Mouse (Mus musculus) spleen, postnatal 14 days (tissue): ENCODE results near the gene Slco2a1.

Experiments used
- DNase-seq, 2 experiments: peaks; one replicate each; pipeline ENCODE4 v3.0.0; 2021 to 2022; ENCODE audit warnings: low spot score in 2 of 2

The Slco2a1 gene

DNA sequence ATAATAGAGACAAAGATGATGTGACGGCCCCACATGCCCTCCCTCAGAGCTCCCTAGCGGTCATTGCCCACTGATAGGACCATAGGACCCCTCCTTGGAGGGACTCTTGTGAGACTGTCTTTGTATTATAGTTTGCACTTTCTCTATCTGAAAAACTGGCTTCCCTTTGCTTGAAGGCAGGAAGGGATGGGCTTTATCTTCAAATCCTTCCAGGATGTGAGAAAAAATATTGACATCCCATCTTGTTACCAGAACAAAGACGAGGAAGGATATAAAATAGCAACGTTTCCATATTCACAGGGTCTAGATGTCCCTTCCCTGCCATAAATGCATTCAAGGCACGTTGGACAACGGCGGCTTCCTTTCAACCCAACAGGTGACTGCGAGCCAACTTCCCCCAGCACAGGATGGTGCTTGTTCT, 48.5 kb downstream of the Slco2a1 start:
- DNase-seq, result no peak

GRCm38 (mm10) chr9:103038266-103038665, 49.8 kb downstream of the Slco2a1 start:
- no peak for DNase-seq

DNA sequence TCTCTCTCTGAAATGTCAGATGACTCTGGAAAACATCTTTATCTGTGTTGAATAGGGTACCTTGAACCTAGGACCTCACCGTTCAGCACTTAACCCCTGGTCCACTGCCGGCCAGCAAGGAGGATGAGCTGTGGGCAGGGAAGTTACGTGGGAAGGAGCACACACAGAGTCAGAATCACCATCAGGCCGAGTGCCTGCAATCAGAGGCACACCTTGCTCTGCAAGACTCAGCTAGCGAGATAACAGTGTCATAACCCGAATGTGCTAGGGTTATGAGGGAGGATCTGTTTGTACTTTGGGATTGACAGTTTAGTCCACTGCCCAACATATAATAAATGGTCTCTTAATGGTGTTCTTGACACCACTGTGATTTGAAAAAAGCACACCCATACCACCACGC, 50.2 kb downstream of the Slco2a1 start:
- DNase-seq, result no peak

- no peak for DNase-seq
These were observed 52.1 kb downstream of the Slco2a1 start for GRCm38 (mm10) chr9:103040581-103040980.

DNA sequence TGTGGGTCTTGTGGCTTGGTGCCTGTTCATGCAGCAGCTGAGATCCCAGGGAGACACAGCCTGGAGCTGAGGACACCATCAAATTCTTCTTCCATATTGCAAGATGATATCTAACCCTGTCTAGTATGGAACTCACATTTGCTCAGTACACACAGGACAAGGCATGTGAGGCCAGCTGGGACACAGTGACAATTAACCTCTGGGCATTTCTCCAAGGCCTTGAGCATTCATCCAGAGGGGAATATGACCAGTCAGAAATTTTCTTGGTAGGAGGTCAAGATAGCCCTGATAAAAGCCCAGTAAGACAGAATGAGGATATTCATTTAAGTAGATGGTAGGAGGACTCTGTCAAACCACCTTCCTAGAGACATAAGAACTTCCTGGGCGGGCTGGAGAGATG, 56.9 kb downstream of the Slco2a1 start:
- no peak for DNase-seq

DNA sequence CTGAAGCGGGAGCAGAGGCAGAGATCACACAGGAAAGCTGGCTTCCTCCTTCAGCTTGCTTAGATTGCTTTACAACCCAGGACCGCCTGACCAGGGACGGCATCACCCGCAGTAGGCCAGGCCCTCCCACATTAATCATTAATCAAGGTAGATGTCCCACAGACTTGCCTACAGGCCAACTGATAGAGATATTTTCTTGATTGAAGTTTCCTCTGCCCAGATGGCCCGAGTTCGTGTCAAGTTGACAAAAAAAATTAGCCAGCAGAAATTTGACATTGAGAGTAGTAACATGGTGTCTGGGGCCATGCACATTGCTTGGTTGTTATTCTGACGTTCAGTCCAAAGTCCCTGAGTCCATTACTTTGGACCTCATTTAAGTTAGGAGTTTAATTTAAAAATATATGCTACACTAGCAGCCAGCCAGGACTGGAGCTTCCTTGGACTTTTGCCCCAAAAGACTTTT, 60.6 kb downstream of the Slco2a1 start:
- no peak for DNase-seq

DNA sequence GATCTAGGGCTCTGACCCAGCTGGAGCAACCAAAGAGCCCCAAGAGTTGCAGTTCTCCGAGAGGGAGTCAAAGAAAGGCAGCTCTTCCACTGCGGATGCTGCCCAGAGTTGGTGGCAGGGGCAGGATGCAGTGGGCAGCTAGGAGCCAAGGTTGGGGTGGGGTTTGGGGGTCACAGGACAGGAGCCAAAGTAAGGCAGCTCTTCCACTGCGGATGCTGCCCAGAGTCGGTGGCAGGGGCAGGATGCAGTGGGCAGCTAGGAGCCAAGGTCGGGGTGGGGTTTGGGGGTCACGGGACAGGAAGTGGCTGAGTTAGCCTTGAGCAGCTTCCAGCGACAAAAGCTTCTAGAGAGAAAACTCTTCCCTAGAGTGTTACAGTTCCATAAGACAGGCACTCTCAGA, 65.3 kb downstream of the Slco2a1 start:
- no peak for DNase-seq

GRCm38 (mm10) chr9:103055061-103055460, 66.5 kb downstream of the Slco2a1 start:
- no peak for DNase-seq

- DNase-seq, result no peak
These were observed 67.7 kb downstream of the Slco2a1 start for GRCm38 (mm10) chr9:103056164-103056563.

DNA sequence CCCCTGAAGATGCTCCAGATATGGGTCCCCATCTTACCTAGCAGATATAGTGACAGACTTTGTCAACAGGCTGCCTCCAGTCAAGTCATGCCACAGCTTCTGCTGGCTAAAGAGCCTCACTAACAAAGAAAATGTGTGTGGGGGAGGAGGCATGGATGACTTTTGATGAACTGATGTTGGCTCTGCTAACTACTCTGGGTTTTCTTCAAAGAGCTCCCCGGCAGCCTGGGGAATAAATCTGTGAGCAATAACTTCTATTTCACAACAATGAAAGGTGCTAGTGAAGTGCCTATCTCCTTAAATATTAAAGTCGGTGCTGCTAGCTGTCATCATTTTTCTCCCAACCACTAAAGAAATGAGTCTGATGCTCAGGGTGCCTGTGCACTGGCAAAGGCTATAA, 72.0 kb downstream of the Slco2a1 start:
- no peak for DNase-seq

- DNase-seq, result no peak
These were observed 73.0 kb downstream of the Slco2a1 start for GRCm38 (mm10) chr9:103061471-103062053.

DNA sequence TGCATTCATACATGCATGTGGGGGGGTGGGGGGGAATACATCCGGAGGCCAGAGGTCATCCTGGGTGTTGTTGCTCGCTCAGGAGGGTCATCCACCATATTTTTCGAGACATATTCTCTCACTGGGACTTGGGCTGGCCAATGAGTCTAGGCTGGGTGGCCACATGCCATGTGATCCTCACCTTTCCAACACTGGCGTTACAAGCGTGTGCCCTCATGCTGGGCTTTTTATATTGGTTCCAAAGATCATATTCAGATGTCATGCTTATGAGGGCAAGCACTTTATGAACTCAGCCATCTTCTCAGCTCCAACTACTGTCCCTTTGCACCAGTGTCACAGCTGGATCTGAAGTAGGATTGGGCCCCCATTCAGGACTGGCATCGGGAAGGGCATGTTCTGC, 75.1 kb downstream of the Slco2a1 start:
- no peak for DNase-seq

GRCm38 (mm10) chr9:103066845-103067244, 78.3 kb downstream of the Slco2a1 start:
- DNase-seq, result no peak

GRCm38 (mm10) chr9:103067651-103068050, 79.1 kb downstream of the Slco2a1 start:
- no peak for DNase-seq

DNA sequence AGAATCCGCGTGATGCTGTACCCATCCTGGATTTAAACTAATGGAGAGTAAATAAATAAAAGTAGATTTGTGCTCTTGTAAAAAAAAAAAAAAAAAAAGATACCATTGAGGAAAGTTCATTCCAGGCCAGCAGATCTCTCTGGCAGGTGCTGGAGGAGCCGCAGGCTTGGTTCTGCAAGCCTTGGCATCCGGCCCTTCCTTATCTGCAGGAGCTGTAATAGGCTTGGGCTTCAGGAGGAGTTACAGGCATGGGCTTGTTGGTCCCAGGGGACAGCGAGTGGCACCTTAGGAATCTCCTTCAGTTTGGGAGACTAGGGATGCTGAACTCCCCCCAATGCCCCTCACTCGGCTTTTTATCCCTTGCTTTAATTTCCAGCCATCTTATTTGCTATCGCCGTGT, 80.3 kb downstream of the Slco2a1 start:
- DNase-seq, result no peak

DNA sequence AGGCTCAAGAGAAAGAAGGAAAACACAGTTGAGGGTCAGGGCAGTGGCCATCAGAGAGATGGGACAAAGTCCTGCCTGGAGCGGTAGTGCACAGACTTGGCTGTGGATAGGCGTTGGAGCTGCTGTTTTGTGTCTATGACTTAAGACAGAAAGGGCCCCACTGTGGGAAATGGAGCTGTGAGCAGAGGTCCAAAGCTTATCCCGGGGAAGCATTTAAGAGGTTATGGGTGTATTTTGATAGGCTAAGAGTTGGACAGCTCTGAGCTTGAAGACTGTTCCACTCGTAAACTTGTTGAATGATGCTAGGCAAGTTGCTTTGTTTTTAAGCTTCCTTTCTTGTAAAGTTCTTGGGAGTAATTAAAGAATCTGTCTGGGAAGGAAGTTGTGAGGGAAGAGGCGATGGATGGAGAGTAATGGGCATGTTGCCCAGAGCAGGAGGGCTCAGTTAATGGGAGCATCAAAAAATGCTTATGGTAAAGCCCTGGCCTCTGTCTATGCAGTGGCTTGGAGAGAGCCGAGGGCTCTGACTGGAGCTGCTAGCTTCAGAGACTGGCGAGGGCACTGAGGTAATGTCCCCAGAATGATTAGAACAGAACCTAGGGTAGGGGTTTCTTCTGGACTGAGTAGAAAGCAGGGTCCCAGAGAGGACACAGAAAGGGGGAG, 83.2 kb downstream of the Slco2a1 start:
- DNase-seq, result no peak

DNA sequence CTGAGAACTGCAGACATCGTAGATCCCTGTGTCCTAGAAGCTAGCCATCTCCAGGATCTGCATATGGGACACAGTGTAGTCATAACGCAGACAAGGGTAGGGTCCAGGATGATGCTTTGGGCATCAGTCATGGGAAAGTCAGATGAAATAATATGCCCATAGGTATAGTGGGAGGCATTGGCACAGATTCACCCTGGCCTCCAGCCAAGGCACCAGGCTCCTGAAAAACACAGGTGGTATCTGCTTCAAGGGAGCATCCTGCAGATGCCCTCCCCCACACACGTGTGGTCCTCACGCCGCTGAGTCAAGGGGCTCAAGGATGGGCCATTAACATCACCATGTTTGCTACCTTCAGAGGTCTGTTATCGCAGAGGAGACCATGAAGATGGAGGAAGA, 83.7 kb downstream of the Slco2a1 start:
- no peak for DNase-seq

- DNase-seq, result no peak
These were observed 84.5 kb downstream of the Slco2a1 start for GRCm38 (mm10) chr9:103072926-103073515.

- no peak for DNase-seq
These were observed 88.5 kb downstream of the Slco2a1 start for GRCm38 (mm10) chr9:103076836-103077531.

DNA sequence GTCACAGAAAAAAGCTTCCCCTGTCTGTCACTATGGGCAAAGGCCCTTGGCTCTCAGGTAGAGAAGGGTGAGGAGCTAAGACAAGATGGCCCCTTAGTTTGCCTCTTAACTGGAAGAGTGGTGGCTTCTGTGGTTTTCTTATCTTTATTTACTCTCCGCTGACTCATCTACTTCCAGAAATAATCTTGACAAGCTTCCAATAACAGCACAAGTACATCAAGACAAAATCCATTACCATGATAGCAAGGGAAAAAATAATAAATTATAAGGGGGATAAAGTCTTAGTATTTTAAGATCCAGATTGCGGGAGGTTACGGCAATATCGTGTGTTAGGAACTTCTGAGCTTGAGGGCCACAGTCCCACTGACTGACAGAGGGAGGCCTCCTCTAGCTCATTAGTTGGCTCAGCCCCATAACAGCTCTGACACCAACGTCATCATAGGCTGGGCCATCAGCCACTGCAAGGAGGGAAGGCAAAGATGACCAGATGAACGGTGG, 89.7 kb downstream of the Slco2a1 start:
- no peak for DNase-seq

- no peak for DNase-seq
These were observed 91.7 kb downstream of the Slco2a1 start for GRCm38 (mm10) chr9:103080211-103080610.

GRCm38 (mm10) chr9:103082246-103082975, 93.9 kb downstream of the Slco2a1 start:
- DNase-seq, result no peak
